Mouse (Mus musculus): Measurements from ENCODE around the gene Tmem176b. TPM values are rescaled to one million over a fixed set of nuclear protein-coding genes. Genes with fewer than 3 reads are reported as not detected.
"Not testable (repeated sequence)": the region's sequence is repeated elsewhere in the genome, so short reads cannot be mapped to it uniquely, and the experiment has no call there.

Gene Tmem176b
- total RNA-seq, 4 experiments from 2014 or later: 4.1 to 10.1 (median 7.2) TPM

DNA sequence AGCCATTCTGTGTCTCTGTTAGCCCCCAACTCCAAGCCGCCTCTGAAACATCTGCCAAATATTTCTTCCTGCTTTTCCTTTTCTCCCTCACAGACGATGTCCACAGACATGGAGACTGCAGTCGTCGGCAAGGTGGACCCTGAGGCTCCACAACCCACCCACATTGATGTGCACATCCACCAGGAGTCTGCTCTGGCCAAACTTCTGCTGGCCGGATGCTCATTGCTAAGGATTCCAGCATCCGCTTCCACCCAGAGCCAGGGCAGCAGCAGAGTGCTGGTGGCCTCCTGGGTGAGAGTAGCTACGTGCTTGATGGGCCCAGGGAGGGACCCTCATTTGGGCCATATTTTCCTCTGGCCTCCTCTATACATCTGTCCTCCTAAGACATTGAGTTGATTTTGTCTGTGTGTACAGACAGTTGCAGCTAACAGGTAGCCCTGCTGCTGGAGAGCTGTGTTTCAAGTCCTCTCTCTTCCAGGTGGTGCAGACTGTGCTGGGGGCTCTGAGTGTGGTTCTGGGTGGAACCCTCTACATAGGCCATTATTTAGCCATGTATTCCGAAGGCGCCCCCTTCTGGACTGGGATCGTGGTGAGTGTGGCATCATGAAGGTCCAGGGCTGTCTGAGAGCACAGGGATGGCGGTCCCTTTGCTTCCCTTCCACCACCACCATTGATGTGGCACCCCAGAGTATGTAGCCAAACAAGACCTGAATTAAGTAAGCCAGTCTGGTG is 981 bp upstream of the Tmem176b start:
- no peak for DNase-seq (ENCODE audit: low spot score in 2 of 2)

DNA sequence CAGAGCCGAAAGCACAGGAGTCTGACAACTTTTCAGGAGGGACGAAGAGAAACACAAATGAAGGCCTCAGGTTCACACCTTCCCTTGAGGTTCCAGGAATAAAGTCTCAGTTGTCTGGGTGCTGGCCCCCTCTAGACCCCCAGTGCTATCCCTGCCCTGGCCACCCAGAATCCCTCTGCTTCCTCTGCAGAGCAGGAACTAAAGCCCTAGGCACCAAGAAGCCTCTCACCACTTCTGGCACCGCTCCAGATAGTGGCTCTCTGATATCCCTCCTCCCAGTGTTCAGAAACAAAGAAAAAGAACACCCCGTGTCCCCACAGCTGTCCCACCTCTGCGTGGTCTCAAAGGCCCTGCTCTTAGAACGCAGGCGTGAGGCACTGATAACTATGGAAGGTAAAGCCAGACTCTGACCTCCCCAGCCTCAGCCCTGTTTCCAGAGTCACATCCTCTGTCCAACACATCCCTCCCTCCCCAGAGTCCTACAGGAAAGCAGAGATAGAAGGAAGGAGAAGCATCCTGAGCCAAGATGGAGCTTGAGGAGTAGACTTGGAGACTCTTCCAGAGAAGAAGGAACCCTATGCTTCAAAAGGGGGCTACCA is 826 bp downstream of the Tmem176b start, which contains the start of gene Tmem176a:
Gene Tmem176a (plus strand): TSS at position 549 of the 599 bp plus-strand sequence.
- DNase-seq (ENCODE audit: low spot score in 2 of 2): peak in 1 of 2 experiments; percentile 23

- DNase-seq (ENCODE audit: low spot score in 2 of 2): no peak
Observed at GRCm38 (mm10) chr6:48838321-48839080, 2.8 kb downstream of the Tmem176b start.

- DNase-seq (ENCODE audit: low spot score in 2 of 2): no peak
Observed at GRCm38 (mm10) chr6:48837516-48837915, 3.8 kb downstream of the Tmem176b start.

DNA sequence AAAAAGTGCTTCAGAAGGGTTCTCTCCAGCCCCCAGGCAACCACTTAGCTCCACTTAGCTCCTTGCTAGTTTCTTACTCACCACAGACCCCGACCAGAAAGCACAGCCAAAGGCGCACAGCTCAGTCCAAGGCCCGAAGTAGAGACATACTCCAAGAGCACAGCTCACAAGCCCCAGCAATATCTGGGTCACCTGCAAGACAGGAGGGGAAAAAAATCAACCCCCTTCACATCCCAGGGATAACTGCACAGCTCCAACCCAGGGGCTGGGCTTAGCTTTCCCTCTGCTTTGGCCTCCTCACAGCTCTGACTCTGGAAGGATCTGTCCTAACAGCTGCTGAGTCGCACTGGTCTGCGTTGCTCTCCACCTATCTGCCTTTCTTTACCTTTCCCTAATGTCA is 5.2 kb downstream of the Tmem176b start:
- no peak for DNase-seq (ENCODE audit: low spot score in 2 of 2)

GRCm38 (mm10) chr6:48835241-48835640 is 6.1 kb downstream of the Tmem176b start:
- no peak for DNase-seq (ENCODE audit: low spot score in 2 of 2)

DNA sequence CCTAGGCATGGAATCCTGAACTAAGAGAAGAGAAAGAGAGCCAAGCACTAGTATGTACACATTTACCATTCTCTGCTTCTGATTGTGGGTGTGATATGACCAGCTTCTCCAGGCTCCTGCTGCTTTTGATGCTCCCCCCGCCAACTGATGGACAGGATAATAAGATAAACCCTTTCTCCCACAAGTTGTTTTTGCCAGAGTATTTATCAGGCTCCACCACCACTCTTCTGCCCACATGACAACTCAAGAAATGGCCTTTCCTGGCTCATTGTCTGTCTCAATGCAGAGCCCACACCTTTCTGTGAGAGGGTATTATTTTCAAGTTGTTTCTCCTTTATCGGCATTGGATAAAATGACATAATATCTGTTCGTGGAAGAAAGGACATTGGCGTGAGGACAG is 7.8 kb downstream of the Tmem176b start:
- DNase-seq (ENCODE audit: low spot score in 2 of 2): no peak

GRCm38 (mm10) chr6:48832426-48832825 is 8.9 kb downstream of the Tmem176b start:
- no peak for DNase-seq (ENCODE audit: low spot score in 2 of 2)

DNA sequence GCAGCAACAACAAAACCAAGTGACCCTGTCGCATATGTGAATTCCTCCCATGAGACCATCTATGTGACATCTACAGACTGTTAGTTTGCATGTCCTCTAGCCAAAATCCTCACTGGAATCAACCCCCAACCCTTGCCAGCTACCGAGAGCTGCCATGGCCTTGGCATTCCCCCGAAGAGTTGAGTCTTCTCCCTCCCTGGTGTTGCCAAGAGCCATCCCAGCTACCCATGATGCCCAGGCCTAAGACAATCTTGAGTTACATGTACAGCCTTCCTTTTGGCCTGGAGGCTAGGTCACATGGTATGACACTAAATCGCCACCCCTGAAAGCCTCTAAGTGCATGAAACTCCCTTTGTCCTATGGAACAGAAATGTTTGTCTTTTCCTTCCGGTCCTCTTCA is 10.2 kb downstream of the Tmem176b start:
- no peak for DNase-seq (ENCODE audit: low spot score in 2 of 2)

DNA sequence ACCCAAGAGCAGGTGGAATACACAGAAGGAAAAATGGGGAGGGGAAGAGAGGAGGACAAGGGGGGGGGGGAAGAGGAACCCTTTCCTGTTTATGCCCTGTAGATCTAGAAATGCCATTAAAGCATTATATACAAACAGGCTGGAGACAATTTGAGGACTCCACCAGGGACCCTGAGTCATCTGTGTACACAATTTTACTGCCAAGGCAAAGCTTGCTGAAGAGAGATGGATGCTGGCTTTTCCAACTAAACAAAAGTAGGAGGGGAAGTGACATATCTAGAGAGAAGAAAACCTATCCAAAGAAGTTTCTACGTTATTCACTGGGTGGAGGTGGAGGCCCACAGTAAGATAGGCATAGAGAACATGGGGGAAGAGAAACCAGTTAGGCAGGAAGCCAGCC is 11.1 kb downstream of the Tmem176b start:
- no peak for DNase-seq (ENCODE audit: low spot score in 2 of 2)

GRCm38 (mm10) chr6:48829651-48830050 is 11.6 kb downstream of the Tmem176b start:
- no peak for DNase-seq (ENCODE audit: low spot score in 2 of 2)

DNA sequence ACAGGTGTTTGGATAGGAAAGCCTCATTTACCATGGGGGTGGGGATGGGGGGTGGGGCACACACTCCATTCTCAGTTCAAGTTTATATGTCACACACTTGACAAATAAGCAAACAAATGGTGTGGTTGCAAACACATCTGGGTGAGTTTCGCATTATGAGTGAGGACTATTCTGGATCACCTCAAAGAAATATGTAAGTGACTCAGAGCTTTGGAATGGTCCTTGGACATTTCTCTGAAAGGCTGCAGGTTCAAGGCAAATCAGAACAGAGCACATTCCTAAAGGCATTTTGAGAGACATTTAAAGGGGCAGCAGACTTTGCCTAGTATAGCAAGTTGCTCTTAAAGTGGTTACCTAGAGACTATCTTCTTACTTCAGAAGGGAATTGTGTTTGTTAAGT is 12.3 kb downstream of the Tmem176b start:
- DNase-seq (ENCODE audit: low spot score in 2 of 2): no peak

GRCm38 (mm10) chr6:48825016-48825415 is 16.3 kb downstream of the Tmem176b start:
- no peak for DNase-seq (ENCODE audit: low spot score in 2 of 2)

- not testable (repeated sequence) for DNase-seq (ENCODE audit: low spot score in 2 of 2)
Observed at GRCm38 (mm10) chr6:48821991-48822785, 19.1 kb downstream of the Tmem176b start.

GRCm38 (mm10) chr6:48817815-48818214 is 23.5 kb downstream of the Tmem176b start:
- DNase-seq (ENCODE audit: low spot score in 2 of 2): peak; percentile 28 to 46

GRCm38 (mm10) chr6:48815013-48815412 is 26.3 kb downstream of the Tmem176b start:
- no peak for DNase-seq (ENCODE audit: low spot score in 2 of 2)

- no peak for DNase-seq (ENCODE audit: low spot score in 2 of 2)
Observed at GRCm38 (mm10) chr6:48809494-48810219, 31.6 kb downstream of the Tmem176b start.

DNA sequence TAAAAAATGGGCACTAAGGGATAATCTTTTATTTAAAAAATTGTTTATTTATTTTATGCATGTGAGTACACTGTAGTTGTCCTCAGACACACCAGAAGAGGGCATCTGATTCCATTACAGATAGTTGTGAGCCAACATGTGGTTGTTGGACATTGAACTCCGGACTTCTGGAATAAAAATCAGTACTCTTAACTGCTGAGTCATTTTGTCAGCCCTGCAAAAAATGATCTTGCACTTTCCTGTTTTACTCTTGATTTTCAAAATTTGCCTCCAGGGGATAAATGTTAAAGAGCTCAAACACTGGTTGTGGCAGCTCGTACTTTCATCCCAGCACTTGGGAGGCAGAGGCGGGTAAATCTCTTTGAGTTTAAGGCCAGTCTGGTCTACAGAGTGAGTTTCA is 34.5 kb downstream of the Tmem176b start:
- DNase-seq (ENCODE audit: low spot score in 2 of 2): no peak

DNA sequence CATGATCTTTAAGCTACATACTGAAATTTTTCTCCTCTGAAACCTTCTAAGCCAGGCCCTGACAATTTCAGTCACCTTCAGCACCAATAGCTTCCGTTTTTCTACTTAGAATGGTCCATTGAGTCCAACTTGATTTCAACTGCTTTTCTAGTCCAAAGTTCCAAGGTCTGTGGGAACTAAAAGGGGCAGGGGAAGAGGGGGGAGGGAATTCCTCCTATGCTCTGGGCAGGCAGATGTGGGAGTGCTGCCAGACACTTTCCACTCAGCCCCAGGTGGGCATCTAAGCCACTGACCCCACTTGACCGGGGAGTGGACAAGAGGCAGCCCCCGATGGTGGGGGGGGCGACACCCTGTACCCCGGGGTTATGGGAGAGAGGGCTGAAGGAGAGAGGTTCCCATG is 37.0 kb downstream of the Tmem176b start:
- no peak for DNase-seq (ENCODE audit: low spot score in 2 of 2)

DNA sequence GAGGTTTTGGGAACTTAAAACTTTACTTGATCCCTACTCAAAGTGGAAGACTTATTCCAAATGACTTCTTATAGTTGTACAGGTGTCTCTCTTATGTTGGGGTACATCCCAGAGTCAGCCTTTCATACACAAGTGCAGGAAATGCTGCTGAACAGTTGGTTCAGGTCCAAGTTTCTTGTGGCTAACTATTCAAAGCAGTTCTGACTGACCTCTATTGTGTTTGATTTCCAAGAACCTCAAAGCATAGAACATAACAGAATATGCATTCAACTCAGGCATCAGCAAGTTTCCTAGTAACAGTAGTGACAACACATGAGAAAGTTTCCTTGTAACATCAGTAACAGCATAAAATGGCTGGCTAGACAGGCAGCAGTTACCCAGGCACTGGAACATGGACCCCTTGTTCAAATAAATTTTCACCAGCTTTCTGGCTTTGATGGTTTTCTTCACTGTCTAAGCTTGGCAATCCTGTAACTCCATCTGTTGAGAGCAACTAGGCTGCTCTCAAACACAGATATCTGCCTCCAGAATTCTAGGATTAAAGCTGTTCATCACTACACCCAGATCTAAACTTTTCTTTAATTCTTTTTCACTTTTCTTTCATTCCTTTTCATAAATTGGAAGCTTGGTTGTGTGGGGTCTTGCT is 37.8 kb downstream of the Tmem176b start:
- no peak for DNase-seq (ENCODE audit: low spot score in 2 of 2)

All from gastrocnemius, adult 8-10 months (tissue).